Mouse (Mus musculus) lung, postnatal 0 days (tissue): ENCODE results near the gene Aldh3a2. TPM values are rescaled to one million over a fixed set of nuclear protein-coding genes. Genes with fewer than 3 reads are reported as not detected.
A peak's percentile ranks its signal among the peaks of the same experiment; 100 is the strongest.

Source experiments
- ATAC-seq: fragments of 200-750 bp; cut with Nextera tagmentation; 2 replicates; pipeline ENCODE4 v1.8.0; 2017; ENCODE audit warnings: moderate library complexity
- DNase-seq: peaks from one replicate; pipeline ENCODE4 v3.0.0-alpha.2; 2016; ENCODE audit warnings: low spot score
- H3K27ac ChIP-seq: fragments of 300-500 bp; sonication (generic); 2 replicates; pipeline ENCODE4 v1.5.1; 2014; ENCODE audit warnings: antibody characterized with exemption, mild to moderate bottlenecking, low read length, mixed read lengths
- H3K27me3 ChIP-seq: fragments of 300-500 bp; sonication (generic); replicated peaks from 2 replicates; pipeline ENCODE4 v1.6.1; 2014; ENCODE audit warnings: low read length, mixed read lengths; ENCODE audit not compliant: insufficient read depth
- H3K36me3 ChIP-seq: fragments of 300-500 bp; sonication (generic); 2 replicates; pipeline ENCODE4 v1.6.1; 2014; ENCODE audit warnings: low read length, mixed read lengths; ENCODE audit not compliant: insufficient read depth
- H3K4me1 ChIP-seq: fragments of 300-500 bp; sonication (generic); 2 replicates; pipeline ENCODE4 v1.6.1; 2014; ENCODE audit warnings: antibody characterized with exemption, low read depth, low read length, mixed read lengths; ENCODE audit not compliant: insufficient read depth
- H3K4me2 ChIP-seq: fragments of 300-500 bp; sonication (generic); replicated peaks from 2 replicates; pipeline ENCODE4 v1.6.1; 2014; ENCODE audit warnings: low read depth, mild to moderate bottlenecking, low read length, moderate library complexity, mixed read lengths
- H3K4me3 ChIP-seq: fragments of 300-500 bp; sonication (generic); 2 replicates; pipeline ENCODE4 v1.5.1; 2014; ENCODE audit warnings: low read depth, low read length
- H3K9ac ChIP-seq: fragments of 300-500 bp; sonication (generic); replicated peaks from 2 replicates; pipeline ENCODE4 v1.6.1; 2014; ENCODE audit warnings: low read depth, mild to moderate bottlenecking
- H3K9me3 ChIP-seq: fragments of 300-500 bp; sonication (generic); 2 replicates; pipeline ENCODE4 v1.6.1; 2016; ENCODE audit warnings: low read length, mixed read lengths
- CTCF ChIP-seq: IDR thresholded peaks from 2 replicates; pipeline ENCODE4 v1.5.1; 2016; ENCODE audit warnings: antibody characterized with exemption, mild to moderate bottlenecking
- EP300 ChIP-seq: IDR thresholded peaks from 2 replicates; pipeline ENCODE4 v1.6.1; 2016; ENCODE audit warnings: antibody characterized with exemption, mild to moderate bottlenecking, control low read depth
- WGBS: fragments of 180-500 bp; shearing (Covaris S2); extraction: QIAGEN DNeasy Blood & Tissue Kit; methylation state at CpG from one replicate; pipeline ENCODE4 v1.1.7; 2014; 5-methylcytosine and 5-hydroxymethylcytosine counted together
- polyA plus RNA-seq: library from polyadenylated mRNA; unstranded; fragments of >200 nt; fragmentation: Nextera tagmentation; extraction: Ambion mirVana; gene quantifications from 2 replicates; pipeline ENCODE4 v1.2.1, GENCODE M21; 2015

Gene Aldh3a2
- polyA plus RNA-seq, 1 experiment from 2014 or later = 68.4 TPM

GRCm38 (mm10) chr11:61300716-61301392 is 33.6 kb upstream of the Aldh3a2 start:
- H3K9me3 ChIP-seq = no peaks in the 10 kb centered on the region
- peak; percentile 73 for ATAC-seq
- peaks cover 5% of the 10 kb centered on the region; the same call in 1 of the 2 replicates for H3K4me1 ChIP-seq
- no peak overlapping the region for H3K4me3 ChIP-seq
- DNase-seq = peak; percentile 61
- WGBS = 25% methylated on average over 11 of the region's 16 CpGs
- H3K4me2 ChIP-seq = peak overlapping the region; percentile 38
- no peaks in the 10 kb centered on the region for H3K36me3 ChIP-seq
- no peak overlapping the region for H3K9ac ChIP-seq
- H3K27me3 ChIP-seq = no peaks in the 10 kb centered on the region
- peak overlapping the region; percentile 40; the same call in 1 of the 2 replicates for H3K27ac ChIP-seq
- no peak for TF ChIP-seq EP300
- TF ChIP-seq CTCF = no peak

GRCm38 (mm10) chr11:61300205-61300604 is 32.9 kb upstream of the Aldh3a2 start:
- Histone ChIP-seq H3K27ac (no peak overlapping the region), H3K4me1 (peaks cover 5% of the 10 kb centered on the region; the same call in 1 of the 2 replicates), H3K4me2 (no peak overlapping the region), H3K36me3 (no peaks in the 10 kb centered on the region), H3K4me3 (no peak overlapping the region), H3K9ac (no peak overlapping the region), H3K9me3 (no peaks in the 10 kb centered on the region), H3K27me3 (no peaks in the 10 kb centered on the region)
- 55% methylated on average over 3 of the region's 3 CpGs for WGBS
- TF ChIP-seq EP300 (no peak), CTCF (no peak)
- no peak for ATAC-seq
- DNase-seq = no peak

- TF ChIP-seq EP300 = no peak
- no peak for TF ChIP-seq CTCF
- ATAC-seq = no peak
- H3K9ac ChIP-seq = no peak overlapping the region
- no peaks in the 10 kb centered on the region for H3K36me3 ChIP-seq
- H3K27me3 ChIP-seq = no peaks in the 10 kb centered on the region
- no peak overlapping the region for H3K4me3 ChIP-seq
- 42% methylated on average over 2 of the region's 2 CpGs for WGBS
- no peak for DNase-seq
- H3K4me1 ChIP-seq = peaks cover 5% of the 10 kb centered on the region; the same call in 1 of the 2 replicates
- no peak overlapping the region for H3K4me2 ChIP-seq
- H3K27ac ChIP-seq = no peak overlapping the region
- H3K9me3 ChIP-seq = no peaks in the 10 kb centered on the region
Observed at GRCm38 (mm10) chr11:61297901-61298300, 30.6 kb upstream of the Aldh3a2 start.

- DNase-seq (no peak), ATAC-seq (no peak)
- no peaks in the 10 kb centered on the region for H3K36me3 ChIP-seq
- H3K4me2 ChIP-seq = no peak overlapping the region
- WGBS = 84% methylated on average over 2 of the region's 2 CpGs
- no peak overlapping the region for H3K27ac ChIP-seq
- no peak overlapping the region for H3K9ac ChIP-seq
- H3K9me3 ChIP-seq = no peaks in the 10 kb centered on the region
- no peaks in the 10 kb centered on the region for H3K27me3 ChIP-seq
- no peak overlapping the region for H3K4me3 ChIP-seq
- TF ChIP-seq CTCF = no peak
- TF ChIP-seq EP300 = no peak
- H3K4me1 ChIP-seq = peaks cover 5% of the 10 kb centered on the region; the same call in 1 of the 2 replicates
Observed at GRCm38 (mm10) chr11:61297326-61297725, 30.1 kb upstream of the Aldh3a2 start.

- H3K4me1 ChIP-seq = peaks cover 5% of the 10 kb centered on the region; the same call in 1 of the 2 replicates
- DNase-seq (no peak), ATAC-seq (no peak)
- no peak overlapping the region for H3K4me3 ChIP-seq
- no peak overlapping the region for H3K4me2 ChIP-seq
- H3K9me3 ChIP-seq = no peaks in the 10 kb centered on the region
- WGBS = 88% methylated on average over 1 of the region's 1 CpGs
- no peak for TF ChIP-seq EP300
- no peak for TF ChIP-seq CTCF
- H3K36me3 ChIP-seq = no peaks in the 10 kb centered on the region
- H3K9ac ChIP-seq = no peak overlapping the region
- no peaks in the 10 kb centered on the region for H3K27me3 ChIP-seq
- no peak overlapping the region for H3K27ac ChIP-seq
Observed at GRCm38 (mm10) chr11:61296556-61296955, 29.3 kb upstream of the Aldh3a2 start.

- DNase-seq (no peak), ATAC-seq (no peak)
- Histone ChIP-seq H3K4me2 (no peak overlapping the region), H3K36me3 (no peaks in the 10 kb centered on the region), H3K27ac (no peak overlapping the region), H3K4me3 (no peak overlapping the region), H3K4me1 (peaks cover 5% of the 10 kb centered on the region; the same call in 1 of the 2 replicates), H3K27me3 (no peaks in the 10 kb centered on the region), H3K9ac (no peak overlapping the region), H3K9me3 (no peaks in the 10 kb centered on the region)
- TF ChIP-seq CTCF (no peak), EP300 (no peak)
- 91% methylated on average over 2 of the region's 2 CpGs for WGBS
Observed at GRCm38 (mm10) chr11:61295556-61295955, 28.3 kb upstream of the Aldh3a2 start.
